Mouse (Mus musculus) kidney, adult 18-20 months (tissue): ENCODE results near the gene Tcn2.

Source experiments
- DNase-seq: peaks from one replicate; pipeline ENCODE4 v3.0.0; 2021

Gene Tcn2

GRCm38 (mm10) chr11:3893970-3894369 lies 38.0 kb downstream of the Tcn2 start:
- DNase-seq = no peak

GRCm38 (mm10) chr11:3887331-3887730 lies 44.6 kb downstream of the Tcn2 start:
- DNase-seq = no peak

- DNase-seq = no peak
Observed at GRCm38 (mm10) chr11:3883711-3884110, 48.2 kb downstream of the Tcn2 start.

GRCm38 (mm10) chr11:3879836-3880235 lies 52.1 kb downstream of the Tcn2 start:
- peak; percentile 81 for DNase-seq

GRCm38 (mm10) chr11:3878660-3879059 lies 53.3 kb downstream of the Tcn2 start:
- DNase-seq = no peak

- DNase-seq = no peak
Observed at GRCm38 (mm10) chr11:3876419-3876818, 55.5 kb downstream of the Tcn2 start.
